Mouse (Mus musculus): ENCODE data around the gene Itga11.

DNA sequence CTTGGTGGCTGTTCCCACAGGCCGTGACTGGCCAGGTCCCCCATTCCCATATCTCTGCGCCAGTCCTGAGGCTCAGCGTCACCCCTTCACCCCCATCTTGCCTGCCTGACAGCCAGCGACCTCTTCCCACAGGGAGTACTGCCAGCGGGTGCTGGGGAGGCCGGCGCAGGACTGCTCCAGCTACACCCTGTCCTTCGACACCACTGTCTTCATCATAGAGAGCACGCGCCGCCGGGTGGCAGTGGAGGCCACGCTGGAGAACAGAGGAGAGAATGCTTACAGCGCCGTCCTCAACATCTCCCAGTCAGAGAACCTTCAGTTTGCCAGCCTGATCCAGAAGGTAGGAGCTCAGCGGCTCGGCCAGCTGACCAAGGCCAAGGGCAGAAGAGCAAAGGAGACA, 89.8 kb downstream of the Itga11 start:
- TF ChIP-seq CTCF (IDR thresholded peaks at IDR 0.05; ENCODE audit: low read depth) (no peak), EP300 (IDR thresholded peaks at IDR 0.05; ENCODE audit: low read depth) (no peak)

Measured in liver, postnatal 0 days (tissue).